Mouse (Mus musculus) lung, postnatal 36 days (tissue): ENCODE measurements around the gene Grrp1.

Source experiments
- DNase-seq: peaks from one replicate; pipeline ENCODE4 v3.0.0; 2022; ENCODE audit warnings: mixed read lengths

Grrp1 gene

DNA sequence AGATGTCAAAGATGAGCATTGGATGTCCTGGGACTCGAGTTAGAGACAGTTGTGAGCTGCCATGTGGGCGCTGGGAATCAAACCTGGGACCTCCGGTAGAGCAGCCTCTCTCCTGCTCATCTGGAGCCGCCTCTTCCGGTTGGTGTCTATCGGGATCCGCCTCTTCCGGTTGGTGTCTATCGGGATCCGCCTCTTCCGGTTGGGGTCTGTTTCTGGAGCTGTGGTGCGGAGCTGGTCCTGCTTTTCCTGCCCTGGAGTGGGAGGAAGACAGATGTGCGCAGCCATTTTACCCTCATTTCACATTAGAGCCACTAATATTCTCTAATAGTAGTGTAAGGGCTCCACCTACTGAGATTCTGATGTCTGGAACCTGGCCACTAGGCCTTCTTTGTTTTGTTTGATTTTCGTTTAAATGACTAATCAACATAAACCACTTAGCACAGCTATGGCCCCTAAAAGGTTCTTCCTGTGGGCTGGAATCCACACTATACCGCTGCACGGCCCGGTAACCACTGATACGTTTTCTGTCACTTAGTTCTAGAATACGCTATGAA, 14.3 kb upstream of the Grrp1 start:
- peak; percentile 24 for DNase-seq

GRCm38 (mm10) chr4:134265860-134266585, 12.1 kb upstream of the Grrp1 start:
- DNase-seq: no peak

DNA sequence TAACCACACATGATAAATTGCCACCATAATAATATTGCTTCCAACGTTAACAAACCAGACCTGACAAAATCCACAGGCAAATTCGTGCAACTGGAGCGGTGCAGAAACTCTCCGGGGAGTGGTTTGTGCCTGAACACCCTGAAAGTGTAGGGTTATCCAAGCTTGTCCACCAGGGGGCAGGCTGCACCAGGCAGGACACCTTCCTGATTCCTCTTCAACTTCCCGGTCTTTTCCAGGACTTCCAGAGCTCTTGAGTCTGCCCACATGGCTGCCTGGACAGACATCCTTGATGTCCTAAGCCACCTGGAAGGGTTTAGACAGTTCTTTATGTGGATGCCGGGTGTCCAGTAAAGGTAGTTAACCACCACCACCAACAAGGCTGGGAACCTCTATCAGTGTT, 9.3 kb upstream of the Grrp1 start:
- DNase-seq: peak; percentile 83

DNA sequence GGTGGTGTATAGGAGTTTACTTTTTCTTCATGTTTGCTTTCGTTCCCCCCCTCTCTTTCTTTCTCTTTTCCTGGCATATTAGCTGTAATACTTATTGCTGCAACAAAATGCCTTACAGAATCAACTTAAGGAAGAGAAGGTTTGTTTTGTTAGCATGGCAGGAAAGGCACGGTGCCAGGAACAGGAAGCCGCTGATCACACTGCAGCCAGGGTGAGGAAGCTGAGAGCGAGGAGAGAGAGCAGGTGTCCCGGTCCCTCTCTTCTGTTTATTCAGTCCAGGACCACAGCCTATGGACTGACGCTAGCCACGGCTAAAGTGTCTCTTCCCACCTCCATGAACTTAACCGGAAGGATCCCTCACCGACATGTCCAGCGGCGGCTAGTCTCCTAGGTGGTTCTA, 4.4 kb upstream of the Grrp1 start:
- DNase-seq: peak; percentile 59

DNA sequence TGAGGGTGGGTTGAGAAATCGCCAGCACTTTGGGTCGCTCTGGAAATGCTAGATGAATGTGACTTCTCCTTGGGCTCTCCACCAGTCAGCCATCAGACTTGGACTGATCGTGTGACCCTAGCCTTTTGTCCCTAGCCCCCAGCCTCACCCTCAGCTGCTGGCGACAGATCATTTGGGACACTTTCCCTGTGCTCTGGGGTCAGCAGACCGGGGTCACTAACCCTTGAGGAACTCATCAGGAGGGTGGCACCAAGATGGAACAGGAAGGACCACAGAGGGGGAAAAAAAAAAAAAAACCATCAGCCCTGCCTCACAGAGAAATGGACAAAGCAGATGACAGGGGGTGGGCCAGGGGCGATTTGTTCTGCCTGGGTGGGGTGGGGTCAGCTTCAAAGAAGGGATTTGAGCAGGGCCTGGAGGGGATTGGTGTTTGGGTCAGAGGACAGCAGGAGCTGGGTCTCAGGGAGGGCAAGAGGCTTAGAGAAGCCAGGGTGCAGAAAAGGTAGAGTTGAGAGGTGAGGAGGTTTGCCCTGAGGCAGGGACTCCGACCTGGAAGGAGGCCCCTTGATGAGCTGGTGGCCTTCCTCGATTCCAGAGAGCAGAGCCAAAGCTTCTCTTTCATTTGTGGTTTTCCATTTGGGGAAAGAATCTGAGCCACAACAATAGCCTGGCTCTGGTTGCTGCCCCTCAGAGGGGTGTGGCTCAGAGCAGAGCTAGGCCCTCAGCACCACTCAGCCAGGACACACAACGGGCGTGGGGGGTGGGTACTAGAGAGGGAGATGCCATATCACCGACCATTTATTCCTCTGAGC, 3.5 kb upstream of the Grrp1 start:
- peak; percentile 44 for DNase-seq

DNA sequence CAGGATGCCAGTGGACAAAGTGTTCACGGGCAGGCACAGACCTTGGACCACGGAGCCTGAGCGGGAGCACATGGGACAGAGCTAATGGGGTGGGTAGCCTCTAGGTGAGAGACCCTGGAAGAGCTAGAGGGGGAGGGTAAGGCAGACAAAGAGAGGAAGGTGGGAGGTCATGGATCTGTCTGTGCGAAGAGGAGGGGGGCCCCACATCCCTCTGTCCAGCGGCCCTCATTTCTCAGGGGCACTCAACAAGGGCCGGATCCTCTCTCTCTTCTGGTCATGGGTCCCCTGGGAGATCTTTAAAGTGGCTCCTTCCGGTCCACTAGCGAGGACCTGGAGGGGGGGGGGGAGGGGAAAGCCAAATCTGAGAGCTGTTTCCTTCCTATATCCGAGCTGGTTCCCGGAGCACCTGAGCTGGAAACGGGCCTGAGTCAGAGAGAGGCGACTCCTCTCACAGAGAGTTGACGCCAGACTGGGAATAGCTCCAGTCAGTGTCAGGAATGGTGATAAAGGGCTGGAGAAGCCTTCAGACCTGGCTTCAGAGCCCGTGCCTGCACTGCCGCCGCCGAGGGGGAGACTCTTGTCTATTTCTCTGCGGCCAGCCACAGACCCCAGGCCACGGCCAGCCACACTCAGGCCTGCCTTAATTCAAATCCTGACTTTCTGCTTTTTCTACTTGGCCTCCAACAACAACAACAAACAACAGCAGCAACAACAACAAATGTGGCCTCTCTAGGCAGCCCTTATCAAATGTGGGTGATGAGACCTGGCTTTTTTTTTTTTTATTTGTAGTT, 2.7 kb upstream of the Grrp1 start:
- DNase-seq: no peak

DNA sequence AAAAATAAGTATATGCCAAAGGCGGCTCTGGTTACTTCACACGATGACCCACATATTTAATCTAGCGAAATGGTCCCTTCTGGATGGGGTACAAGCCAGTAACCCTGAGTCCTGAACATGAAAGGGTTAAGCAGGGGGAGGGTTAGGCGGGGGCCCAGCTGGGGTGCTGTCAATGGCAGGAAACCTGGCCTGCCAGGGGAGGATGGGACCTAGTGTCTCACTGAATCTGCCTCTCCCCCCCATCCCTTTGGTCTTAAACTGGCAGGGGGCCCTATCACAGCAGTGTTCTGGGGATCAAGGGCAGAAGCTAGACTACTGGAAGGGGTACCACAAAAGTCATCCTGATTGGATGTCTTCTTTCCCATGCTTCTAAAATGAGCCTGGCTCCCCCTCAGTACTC, 1.9 kb upstream of the Grrp1 start:
- DNase-seq: peak; percentile 46

DNA sequence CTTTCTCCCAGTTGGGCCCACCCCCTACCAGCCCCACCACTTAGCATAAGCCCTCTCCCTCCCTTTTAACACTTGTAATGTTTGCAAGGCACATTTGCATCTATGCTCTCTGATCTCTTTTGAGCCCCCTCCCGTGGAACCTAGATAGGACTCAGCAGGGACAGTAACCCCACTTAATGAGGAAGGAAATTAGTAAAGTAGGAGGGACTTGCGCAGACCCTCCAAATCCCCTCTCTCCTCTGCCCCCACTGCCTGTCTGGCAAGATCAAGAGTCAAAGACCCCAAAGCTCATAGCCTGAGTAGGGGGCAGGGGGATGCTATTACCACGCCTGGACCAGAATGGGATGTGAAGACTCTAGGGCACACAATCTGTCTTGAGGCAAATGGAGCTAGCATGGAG, 929 bp upstream of the Grrp1 start:
- DNase-seq: no peak

GRCm38 (mm10) chr4:134252911-134253721, 790 bp downstream of the Grrp1 start:
- DNase-seq: peak; percentile 21

DNA sequence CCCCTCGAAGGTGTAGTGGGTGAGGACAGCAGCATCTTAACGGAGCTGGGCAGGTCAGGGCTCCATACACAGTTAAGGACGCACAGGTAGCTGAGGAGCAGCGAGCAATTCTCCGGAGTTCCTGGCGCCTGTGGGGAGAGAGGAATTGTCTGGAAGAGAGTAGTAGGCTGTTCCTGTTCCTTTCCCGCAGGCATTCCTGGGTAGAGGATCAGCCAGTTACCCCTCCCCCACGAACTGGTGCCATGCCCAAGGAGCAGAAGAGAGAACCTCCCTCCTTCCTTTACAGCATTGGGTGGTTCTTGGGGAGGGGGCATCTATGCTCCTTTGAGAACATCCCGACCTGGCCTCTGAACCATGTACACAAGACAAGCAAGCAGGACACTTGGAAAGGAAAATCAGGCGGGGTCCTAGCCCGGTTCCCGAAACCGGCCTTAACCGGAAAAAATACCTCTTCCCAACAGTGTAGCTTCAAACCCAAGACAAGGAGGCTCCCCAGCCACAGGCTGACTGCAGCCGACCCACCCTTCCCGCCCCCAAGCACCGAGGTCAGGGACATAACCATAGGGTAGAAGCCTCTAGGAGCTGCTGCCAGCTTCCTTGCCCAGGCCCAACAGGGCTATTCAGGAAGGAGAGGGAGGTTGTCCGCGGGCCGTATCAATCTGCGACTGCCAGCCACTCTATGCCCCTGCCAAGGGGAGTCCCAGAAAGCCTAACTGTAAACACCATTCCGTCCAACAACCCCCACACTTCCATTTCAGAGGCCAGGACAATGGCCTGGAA, 1.6 kb downstream of the Grrp1 start:
- peak; percentile 61 for DNase-seq

- DNase-seq: peak; percentile 30
Observed at GRCm38 (mm10) chr4:134251241-134252130, 2.4 kb downstream of the Grrp1 start.

DNA sequence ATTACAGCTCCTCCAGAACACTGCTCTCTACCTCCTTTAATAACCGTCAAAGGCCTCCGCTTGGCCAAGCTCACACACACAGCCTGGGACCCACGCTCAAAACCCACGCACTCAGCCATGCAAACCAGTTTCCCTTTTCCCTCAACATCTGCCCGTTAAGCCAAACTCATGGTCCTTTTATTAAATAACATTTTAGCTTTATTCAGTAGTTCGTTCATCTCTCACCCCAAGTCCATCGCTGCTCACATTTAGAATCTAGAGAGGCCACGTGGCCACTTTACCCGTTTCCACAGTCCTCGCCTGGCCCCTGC, 3.0 kb downstream of the Grrp1 start:
- DNase-seq: no peak

DNA sequence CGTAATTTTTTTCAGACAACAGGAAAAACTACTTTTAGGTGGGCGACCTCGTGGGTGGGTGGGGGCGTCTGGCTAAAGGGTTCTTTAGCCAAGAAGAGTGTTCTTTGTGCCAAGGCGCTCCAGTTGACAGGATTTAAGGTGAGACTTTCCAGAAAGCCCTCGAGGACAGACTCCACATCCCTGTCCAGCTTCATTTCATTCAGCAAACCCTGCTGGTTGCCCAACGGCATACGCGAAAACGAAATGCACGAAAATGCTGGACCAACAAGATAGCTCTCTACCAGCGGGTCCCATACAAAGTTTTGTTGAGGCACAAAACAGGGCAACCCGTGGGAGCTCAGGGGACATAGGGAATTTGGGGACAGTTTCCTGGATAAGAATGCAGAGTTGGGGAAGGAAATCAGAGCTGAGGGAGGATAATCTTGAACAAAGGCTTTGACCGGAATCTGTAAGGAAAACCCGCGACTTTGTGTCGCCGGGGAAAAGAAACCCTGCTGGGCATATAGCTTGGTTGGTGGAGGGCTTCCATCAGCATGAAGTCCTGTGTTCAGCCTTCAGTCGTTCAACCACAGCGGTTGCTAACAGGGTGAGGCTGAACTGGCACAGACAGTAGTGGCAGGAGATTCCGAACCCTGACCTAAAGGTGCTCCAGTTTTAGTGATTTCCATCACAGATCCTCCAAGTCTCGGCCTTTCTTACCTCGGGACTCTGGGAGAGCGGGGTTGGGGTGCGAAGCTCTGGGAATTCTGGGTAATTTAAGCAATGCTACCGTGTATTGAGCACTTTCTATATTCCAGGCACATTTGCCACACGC, 3.6 kb downstream of the Grrp1 start:
- no peak for DNase-seq

DNA sequence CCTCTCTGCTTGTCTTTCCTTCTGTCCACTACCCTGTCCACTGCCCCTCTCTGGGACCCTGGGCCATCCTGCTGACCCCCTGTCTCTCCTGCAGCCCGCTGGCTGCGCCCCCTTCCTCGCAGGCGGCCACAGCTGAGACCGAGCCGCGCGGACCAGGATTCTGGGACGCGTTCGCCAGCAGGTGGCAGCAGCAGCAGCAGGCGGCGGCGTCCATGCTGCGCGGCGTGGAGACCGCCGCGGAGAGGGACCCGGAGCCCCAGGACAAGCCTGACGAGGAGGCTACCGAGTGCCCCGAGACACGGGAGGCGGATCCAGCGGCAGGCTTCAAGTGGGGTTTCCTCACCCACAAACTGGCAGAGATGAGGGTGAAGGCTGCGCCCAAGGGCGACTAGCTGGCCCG, 4.3 kb downstream of the Grrp1 start:
- peak; percentile 75 for DNase-seq

- DNase-seq: no peak
Observed at GRCm38 (mm10) chr4:134246719-134247258, 7.1 kb downstream of the Grrp1 start, which contains the start of gene Gm30191. TSS of gene Gm30191 (plus strand) at chr4:134246935.

GRCm38 (mm10) chr4:134246256-134246655, 7.7 kb downstream of the Grrp1 start:
- DNase-seq: no peak

DNA sequence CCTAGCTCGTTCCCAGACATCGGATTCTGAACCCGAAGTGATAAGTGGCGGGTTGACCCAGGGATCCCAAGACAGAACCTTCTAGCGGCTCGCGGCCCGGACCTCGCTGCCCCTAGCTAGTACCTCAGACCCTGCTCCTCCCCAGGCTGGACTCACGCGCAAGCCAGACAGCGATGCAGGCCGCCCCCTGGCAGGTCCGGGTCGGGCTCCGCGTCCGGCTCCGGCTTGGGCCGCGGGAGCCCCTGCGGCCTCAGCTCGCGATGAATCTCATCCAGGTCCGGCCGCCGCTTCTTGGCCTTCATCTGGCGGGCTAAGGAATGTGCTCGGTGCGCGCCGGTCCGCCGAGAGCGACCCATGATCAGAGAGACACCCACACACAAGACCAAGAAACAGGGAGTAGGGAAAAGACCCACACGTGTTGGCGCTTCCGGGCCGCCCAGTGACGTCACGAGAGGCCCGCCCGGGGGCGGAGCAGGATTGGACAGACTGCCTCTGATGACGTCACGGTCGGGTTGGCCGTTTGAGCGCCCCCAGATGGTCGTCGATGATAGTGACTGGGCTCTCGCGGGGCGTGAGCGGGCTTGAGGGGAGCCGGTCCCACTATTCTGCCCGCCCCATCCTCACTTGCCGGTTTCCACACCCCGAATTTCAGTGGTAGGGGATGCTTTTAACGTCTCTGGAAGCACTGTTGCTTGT, 8.6 kb downstream of the Grrp1 start, which contains the start of gene Zfp593:
Gene Zfp593, minus strand, starts transcription at position 445 of the 696 bp plus-strand sequence.
- peak; percentile 98 for DNase-seq

DNA sequence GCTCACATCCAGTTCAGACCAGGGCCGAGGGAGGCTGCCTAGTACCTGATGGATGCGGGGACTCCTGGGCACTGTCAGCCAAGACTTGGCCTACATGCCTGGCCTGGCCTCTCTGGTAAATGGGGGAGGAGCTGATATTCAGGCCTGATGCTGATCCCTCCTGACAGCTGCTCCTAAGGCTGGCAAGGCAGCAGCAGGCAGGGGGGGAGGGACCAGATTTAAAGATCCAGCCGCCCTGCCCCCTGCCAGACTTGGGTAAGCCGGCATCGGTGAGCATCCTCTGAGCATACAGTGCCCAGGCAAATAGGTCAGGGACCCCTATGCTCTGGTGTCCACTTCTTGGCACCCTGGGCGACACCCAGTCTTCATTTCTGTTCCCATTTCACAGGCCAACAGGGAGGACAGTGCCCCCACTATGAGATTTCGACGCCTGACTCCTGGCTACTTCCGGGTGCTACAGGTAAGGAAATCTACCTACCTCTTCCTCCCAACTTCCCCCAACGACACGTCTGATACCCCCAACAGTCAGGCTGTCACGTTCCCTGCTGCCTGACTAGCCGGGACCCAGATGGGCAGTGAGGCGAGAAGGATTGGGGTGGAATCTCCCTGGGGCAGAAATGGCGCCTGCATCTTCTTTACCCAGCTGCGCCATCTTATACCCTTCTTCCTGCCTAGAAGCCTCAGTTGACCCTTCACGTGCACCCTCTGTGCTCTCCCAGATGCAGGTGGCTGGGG, 10.2 kb downstream of the Grrp1 start, which contains the start of gene E130218I03Rik:
Gene E130218I03Rik, plus strand, starts transcription at position 147 of the 735 bp plus-strand sequence.
- DNase-seq: no peak
